Mouse (Mus musculus): ENCODE results near the gene Ankrd44.

- no peak for TF ChIP-seq POLR2A (IDR thresholded peaks at IDR 0.05; ENCODE audit: borderline replicate concordance, low read depth, low read length)
- TF ChIP-seq CTCF (IDR thresholded peaks at IDR 0.05; ENCODE audit: low read depth, low read length), result no peak
Observed at GRCm38 (mm10) chr1:54737472-54737871, 188.7 kb downstream of the Ankrd44 start.

All from bone marrow macrophage, adult 2 months (primary cell).